Mouse (Mus musculus): Measurements from ENCODE around the gene Cox6b2.

DNA sequence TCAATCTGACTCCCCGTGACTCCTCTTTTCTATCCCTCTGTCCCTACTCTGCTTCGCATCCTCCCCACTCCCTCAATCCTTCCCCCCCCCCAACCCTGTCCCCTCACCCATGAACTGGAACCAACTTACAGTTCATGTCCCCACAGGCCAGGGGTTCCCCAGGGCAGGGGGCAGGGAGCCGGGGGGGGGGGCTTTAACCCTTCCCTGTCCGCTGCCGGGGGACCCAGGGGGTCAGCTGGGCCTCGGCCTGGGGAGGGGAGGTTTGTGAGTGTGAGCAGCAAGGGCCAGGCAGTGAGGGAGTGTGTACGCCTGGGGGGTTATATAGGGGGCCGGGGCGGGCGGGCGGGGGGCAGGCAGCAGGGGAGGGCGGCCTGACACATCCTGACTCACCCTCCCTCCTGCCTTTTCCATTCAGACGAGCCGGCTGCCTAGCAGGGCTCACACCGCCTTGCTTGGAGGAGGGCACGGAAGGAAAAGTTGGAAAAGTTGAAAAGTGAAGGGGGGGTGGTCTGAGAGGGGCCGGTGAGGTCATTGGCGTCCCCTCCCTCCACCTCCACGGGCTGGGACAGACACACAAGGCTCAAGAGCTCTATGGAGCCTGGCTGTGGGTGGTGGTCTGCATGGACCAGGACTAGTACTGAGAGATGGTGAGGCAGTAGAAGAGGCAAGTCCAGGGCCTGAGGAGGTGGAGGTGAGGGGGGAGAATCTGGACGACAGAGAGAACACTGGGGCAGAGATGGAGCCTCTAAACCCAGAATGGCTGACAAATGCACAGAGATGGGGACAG, 25.1 kb upstream of the Cox6b2 start:
- no peak for TF ChIP-seq POLR2A (IDR thresholded peaks at IDR 0.05; ENCODE audit: extremely low read depth, insufficient read depth, low read length)
- TF ChIP-seq CTCF (IDR thresholded peaks at IDR 0.05; ENCODE audit: extremely low read depth, insufficient read depth, low read length), result no peak
